Mouse (Mus musculus) heart, adult 8-10 months (tissue): ENCODE measurements around the gene Lrrc61. TPM values are rescaled to one million over a fixed set of nuclear protein-coding genes. Genes with fewer than 3 reads are reported as not detected.
"Not testable (repeated sequence)": the region's sequence is repeated elsewhere in the genome, so short reads cannot be mapped to it uniquely, and the experiment has no call there.

Source experiments
- DNase-seq: peaks from one replicate; pipeline ENCODE4 v3.0.0; 2022; ENCODE audit warnings: low spot score
- total RNA-seq, 4 experiments: library from RNA; stranded (reverse); gene quantifications; 2 replicates each; pipeline ENCODE4 v1.2.4; 2022

Gene Lrrc61
- total RNA-seq: 10 to 100 TPM; 17.7 to 20.1 (median 18.8) TPM

DNA sequence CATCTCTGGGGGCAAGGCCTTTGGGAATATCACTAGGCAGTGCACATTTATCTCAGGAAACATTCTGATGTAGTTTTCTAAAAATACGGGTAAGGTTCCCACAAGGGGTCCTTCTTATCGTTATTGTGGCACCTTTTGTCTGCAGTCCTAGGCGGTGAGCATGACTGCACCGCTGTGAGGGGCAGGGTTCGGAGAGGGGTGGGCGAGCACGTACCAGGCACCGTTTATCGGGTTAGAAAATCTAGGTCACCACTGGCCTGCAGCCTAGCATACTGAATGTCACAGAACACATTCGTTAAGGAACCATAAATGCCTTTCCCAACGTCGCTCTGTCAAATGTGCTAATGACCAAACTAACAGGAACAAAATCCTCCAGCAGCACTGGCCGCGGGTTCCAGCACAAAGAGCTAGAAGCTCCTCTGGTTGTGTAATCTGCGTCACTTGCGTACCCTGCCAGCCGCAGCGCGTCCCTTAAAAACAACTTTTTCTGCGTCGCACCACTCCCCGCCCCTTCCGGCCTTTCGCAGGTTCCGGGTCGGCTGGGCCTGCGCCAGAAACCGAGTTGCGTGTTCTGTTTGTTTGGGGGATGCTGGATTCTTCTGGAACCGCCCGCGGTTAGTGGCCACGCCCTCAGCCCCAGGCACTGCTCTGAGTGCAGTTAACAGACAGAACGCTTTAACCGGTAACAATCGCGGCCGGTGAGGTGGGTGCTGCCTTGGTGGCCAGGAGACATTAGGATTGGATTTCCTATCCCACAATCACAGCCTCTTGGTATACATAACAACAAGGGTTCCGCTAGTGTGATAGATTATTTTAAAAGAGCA, at the start of gene Lrrc61:
TSS of gene Lrrc61 (plus strand) at position 517 of the 824 bp plus-strand sequence.
- peak; percentile 99 for DNase-seq

DNA sequence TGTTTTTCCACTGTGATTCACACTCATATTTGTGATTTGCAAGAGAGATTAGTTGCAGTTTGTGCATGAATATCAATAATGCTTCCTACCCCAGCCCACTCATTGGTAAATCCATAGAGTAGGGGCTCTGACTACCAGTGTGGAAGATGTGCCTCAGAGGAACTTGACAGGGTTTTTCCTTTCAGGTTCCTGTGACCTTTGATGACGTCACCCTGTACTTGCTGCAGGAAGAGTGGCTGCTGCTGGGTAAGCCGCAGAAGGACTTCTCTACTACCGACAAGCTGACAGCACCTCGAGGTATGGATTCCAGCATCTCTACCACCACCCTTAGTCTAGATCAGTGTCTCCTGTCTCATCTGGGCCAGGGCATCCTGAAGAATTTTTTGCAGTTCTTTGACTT, 46.5 kb upstream of the Lrrc61 start:
- DNase-seq: no peak

DNA sequence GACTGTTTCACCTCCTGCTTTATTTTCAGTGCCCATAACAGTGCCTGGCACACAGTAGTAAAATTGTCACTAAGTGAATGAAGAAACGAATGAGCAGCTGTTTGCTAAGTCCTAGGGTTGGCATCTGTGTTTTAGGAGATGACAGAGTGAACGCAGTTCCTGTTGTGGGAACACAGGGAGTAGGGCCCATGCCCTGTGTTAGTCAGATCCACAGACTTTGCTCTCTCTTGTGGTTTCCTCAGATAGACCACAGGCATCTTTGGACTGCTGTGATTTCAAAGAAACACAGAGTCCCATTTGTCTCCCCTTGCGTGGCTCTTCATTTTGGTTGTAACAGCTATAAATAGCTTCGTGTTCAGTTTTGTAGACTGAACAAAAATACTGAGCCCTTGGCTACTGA, 44.2 kb upstream of the Lrrc61 start:
- DNase-seq: no peak

DNA sequence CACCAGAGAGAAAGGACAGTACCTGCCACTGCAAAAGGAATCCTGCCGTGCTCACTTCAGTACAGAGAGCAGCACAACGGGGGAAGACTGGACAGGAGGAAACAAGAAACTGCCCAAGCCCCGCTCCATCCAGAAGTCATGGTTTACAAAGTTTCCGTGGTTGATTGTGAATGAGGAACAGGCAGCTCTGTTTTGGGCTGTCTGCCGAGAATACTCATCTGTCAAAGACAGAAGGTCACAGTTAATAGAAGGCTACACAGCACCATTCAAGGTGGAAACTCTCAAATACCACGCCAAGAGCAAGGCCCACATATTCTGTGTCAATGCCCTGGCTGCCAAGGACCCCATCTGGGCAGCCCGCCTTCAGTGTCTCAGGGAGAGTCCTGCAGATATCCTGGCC, 42.7 kb upstream of the Lrrc61 start:
- DNase-seq: no peak

DNA sequence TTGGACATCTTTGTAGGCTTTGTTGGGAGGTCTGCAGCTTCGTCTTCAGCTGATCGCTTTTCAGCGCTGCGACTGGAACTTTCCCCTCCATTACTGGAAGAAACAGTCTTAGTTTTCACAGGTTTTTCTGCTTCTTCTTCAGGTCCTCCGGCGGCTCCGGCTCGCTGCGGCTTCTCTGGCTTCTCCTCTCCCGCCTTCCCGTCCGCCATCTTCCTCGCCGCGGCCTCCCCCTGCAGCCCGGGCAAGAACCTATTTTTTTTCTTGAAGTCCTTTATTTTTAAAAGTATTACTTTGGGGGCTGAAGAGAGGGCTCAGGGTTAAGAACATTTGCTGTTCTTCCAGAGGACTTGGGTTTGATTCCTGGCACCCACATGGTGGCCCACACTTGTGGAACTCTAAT, 29.7 kb upstream of the Lrrc61 start:
- DNase-seq: not testable (repeated sequence)

DNA sequence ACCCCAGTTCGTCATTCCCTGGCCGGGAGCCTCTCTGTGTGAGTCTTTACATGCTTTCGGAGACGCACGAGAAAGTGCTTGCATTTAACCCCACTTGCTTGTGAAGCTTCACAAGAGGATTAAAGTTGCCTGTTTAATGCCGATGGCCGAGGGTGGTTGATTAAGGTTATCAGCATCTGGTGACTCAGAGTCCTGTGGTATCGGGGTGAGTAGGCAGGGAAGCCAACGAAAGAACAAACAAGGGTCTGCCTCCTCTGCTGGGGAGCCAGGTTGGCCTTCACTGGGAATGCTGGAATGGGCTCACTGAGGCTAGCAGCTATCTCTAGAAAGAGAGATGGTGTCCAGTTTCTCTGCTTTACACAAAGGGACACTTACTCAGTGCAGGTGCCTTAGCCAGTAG, 26.7 kb upstream of the Lrrc61 start:
- DNase-seq: no peak

DNA sequence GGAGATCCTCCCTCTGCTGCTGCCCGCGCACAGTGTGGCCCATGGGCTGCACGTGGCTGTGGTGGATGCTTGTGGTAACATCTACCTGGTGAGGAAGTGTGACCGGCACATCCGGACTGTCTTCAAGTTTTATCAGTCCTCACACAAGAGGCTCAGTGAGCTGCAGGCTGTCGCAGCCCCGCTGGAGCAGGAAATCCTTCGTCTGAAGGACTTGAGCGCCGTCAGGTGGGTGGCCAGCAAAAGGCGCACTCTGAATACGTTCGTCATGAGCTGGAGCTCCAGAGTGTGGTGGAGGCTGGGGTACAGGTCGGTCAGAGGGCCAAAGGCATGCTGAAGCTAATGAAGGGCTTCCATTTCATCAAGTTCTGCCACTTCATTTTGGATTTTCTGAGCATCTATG, 25.3 kb upstream of the Lrrc61 start:
- DNase-seq: no peak

DNA sequence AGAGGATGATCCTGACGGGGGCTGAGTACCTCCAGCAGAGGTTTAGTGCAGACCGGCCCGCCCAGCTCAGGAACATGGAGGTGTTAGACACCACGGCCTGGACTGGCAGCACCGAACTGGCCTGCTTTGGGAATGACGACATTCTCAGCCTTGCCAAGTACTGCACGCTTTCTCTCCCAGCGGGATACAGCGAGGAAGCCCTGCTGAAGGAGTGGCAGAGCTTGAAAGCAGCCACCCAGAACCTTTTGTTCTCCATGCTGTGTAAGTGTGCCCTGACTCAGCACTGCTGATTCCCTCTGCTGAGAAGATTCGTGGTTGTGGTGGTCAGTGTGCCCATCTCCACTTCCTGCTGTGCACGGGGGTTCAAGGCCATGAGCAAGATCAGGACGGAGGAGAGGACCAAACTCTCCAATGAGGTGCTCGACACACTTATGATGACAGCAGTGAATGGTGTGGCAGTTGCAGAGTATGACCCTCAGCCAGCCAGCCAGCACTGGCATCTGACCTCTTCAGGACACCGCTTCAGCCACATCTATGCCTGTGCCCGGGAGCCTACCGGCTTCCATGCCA, 24.6 kb upstream of the Lrrc61 start:
- no peak for DNase-seq

DNA sequence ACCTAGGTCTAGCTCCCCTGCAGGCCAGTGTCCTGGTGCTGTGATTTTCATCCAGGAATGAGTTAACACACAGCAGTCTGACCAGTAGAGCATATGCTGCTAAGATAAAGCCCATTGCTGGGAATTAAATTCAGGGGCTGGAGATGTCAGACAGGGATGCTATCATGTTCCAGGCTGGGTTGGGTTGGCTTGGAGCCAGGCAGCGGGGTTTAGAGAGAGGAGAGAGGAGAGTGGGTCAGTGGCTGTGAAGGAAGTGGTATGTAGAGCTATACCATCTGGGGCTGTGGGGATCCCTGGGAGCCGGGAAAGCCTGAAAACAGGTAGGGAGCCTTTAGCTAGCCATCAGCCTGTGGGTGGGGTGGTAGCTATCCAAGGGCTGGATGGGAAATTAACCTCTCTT, 23.7 kb upstream of the Lrrc61 start:
- no peak for DNase-seq

DNA sequence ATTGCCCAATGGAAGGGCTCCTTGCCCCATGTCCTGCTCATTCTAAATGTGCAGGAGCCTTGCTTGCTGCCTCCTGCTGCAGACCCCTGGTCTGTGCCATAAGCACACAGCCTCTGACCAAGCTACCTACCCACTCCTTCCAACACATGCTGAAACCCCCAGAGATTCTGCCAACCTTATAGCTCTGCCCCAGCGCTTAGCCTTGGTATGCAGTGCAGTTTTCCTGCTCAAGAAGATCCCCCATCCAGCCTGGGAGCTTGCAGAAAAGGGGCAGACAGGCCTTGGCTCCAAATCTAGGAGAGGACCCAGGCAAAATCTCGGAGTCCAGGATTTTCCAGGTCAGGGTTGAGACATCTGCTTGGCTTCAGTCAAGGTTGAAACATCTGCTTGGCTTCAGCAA, 21.1 kb upstream of the Lrrc61 start:
- DNase-seq: no peak

DNA sequence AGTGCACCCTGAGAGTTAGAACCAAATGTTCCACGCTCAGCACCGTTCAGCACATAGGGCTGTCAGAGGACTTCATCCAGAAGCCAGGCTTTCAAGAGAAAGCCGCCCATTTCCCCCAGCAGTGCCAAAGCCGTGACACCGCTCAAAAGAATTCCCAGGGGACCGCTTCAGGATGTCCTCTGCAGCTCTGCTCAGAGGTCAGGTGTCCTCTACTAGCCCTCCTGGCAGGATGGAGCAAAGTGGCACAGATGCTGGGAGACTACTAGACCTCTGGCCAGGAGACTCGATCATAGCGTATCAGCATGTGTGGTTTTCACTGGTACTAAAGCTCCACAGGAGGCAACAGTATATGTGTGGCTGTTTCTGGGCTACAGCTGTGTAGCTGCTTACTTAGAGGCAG, 19.7 kb upstream of the Lrrc61 start:
- DNase-seq: no peak

DNA sequence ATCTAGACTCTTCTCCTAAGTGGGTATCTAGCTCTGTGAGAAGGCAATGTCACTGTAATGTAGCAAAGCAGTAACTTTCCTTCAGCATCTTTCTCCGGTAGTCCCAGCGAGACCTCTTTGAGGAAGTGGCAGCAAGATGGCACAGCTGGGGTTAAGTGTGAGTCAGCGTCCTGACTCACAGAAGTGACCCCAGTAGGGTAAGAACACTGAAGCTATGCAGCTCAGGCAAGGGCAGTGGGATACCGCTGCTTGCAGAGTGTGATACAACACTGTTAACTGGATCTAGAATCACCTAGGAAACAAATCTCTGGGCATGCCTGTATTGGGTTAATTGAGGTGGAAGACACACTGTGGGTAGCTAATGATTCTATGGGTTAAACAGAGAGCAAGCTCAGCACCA, 18.5 kb upstream of the Lrrc61 start:
- DNase-seq: no peak

DNA sequence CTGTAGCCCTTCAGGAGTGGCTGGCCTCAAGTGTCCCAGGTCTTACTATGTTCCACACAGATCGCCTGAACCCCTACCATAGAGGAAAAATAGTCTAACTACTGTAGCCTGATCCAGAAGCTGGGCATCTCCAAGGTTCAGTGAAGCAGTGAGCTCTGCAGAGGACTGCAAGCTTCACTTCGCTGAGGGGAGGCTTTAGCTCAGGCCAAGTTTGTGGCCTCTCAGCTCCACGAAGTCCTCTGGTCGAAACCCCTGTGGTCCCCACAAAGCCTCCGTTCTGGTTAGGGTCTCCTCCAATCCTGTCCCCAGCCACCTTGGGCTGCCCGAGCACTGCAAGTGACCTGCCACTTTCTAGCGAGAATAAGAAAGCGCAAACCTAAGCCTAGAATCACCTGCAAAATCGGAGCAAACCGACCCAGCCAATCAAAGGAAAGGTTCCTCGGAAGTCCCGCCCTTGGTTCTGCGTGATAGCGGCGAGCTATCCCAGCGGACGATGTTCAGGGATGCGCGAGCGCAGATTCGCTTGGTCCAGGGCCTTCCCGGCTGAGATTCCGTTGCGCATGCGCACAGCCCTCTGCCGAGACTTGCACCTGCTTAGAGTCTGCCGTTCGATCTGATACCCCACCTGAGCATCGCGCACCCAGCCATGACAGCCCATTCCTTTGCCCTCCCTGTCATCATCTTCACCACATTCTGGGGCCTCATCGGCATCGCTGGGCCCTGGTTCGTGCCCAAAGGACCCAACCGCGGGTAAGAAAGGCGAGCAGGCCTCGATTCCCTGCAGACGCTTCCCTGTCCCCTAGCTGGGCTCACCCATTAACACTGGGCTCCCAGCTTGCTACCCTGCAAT, 17.3 kb upstream of the Lrrc61 start, which contains the start of gene Atp6v0e2:
TSS of gene Atp6v0e2 (plus strand) at position 511 of the 850 bp plus-strand sequence.
- peak; percentile 77 for DNase-seq

DNA sequence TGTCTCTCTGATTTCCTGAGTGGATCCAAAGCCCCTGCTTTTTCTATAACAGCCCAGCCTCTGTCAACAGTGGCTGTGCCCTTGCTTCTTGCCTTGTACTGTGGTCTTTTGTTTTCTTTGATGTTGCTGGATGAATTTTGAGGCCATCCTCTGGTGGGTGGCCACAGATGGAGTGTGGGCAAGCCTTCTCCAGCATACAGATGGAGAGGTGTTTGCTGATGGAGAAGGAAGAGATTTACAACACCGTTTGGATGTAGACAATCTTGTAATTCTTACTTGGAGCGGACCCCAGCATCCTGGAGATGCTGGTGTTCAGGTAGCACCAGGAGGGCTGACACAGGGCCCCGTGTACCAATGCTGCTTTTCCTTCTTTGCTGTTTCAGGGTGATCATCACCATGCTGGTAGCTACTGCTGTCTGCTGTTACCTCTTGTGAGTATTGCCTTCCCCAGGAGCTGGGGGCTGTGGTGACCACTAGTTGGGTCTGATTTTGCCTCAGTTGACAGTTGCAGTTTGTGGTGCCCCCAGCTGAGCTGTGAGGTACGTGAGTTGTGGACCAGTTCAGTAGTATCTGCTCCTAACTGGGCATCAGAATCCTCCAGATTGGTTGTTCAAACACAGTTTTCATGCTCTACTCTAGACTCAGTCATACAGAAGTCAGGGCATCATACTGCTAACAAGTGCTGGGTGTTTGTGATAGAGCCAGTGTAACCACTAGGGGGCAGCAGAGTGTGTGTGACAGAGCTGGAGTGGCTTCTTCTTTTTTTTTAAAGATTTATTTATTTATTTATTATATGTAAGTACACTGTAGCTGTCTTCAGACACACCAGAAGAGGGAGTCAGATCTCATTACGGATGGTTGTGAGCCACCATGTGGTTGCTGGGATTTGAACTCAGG, 15.5 kb upstream of the Lrrc61 start:
- peak; percentile 78 for DNase-seq

DNA sequence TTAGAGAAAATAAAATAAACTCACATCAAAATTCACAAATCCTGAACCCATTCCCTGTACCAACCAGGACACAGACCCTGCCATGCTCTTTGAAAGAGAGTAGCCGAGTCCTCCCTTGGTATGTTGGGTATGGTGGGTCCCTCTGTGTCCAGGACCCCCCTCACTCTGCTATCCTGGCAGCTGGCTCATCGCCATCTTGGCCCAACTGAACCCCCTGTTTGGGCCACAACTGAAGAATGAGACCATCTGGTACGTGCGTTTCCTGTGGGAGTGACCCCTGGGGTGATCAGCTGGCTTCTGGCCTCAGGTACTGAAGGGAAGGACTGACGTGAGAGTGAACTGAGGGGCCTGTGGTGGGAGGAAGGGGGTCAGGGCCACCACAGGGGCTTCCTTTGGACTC, 14.7 kb upstream of the Lrrc61 start:
- DNase-seq: no peak

DNA sequence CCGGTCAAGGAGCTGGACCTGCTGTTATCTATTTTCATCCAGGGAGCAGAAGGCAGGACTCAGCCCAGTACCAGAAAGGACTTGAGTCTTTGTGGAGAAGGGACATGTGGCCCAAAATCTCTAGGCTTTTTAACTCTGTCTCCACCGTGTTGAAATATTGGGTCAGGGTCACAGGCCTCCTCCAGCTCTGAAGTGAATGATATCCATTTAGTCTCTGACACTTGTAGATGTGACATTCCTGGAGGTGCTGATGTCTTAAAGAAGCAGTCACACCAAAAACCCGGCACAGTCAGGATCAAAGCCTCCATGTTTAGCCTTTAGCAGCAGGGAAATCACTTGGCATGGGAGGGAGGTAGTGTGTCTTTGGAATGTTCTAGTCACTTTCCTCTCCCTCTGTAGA, 13.9 kb upstream of the Lrrc61 start:
- no peak for DNase-seq

DNA sequence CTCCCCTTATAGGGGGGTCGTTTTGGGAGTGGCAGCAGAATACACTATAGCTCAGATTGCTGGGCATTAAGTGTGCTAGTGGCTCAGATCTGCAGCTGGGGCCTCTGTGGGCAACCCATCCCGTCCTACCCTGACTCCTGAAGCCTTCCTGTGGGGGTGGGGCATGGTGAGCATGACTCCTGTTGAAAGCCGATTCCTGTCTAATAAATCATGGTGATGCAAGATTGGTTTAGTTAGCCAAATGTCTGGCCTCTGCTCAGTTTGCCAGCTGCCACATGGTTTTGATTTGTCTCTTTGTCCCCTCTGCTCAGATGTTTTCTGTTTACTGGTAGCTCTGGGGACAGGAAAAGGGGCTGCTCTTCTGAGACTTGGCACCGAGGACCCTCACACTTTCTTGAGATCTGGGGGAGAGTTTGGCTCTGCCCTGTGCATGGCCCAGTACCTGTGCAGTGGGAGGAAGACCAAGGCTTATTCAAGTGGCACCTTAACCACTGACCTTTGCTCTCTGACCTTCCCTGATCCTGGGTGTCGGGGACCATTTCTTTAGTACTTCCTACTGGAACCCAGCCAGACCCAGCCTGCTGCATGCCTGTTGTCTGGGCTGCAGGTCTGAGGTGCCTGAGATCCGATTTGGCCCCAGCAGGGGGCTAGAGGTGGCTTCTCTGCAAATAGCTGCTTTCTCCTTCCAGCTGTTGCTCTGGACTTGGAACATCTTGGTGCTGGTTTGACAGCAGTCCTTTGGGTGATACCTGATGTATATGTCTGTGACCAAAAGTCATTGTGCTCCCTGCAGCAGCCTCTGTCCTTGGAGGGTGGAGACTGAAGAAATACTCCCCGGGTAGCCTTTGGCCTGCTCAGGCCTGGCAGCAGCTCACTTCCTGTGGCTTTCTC, 12.8 kb upstream of the Lrrc61 start:
- DNase-seq: no peak

DNA sequence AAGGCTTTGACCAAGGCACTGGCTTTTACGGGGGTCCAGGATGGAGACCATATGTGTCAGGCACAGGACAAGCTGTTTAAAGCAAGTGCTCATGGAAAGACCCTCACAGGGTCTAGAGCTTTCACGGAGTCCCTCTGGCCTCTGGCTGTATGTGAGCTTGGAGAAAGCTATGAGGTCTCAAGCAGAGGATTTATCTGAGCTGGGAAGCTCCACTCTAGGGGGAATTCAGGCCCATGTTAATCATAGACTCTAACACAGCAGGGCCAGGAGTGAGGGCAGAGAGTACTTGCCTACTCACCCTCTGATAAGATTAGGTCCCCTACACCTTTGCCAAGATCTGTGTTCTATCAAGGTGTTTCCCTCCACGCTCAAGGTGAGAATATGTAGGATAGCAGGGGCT, 12.0 kb upstream of the Lrrc61 start:
- no peak for DNase-seq

DNA sequence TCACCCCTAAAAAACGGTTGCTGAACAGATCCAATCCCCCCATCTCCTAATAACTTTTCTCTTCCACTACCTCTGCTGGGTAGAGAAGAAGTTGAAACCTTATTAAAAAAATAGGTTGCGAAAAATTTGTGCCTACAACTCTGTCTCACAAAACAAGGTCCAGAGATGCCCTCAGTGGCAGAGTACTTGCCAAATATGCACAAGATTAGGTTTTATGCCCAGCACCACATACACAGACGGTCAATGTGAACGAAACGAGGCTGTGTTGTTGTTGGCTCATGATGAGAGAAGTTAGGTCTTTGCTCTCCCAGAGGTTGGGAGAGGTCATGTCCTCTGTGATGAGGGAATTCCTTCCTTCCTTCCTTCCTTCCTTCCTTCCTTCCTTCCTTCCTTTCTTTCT, 9.3 kb upstream of the Lrrc61 start:
- DNase-seq: no peak

DNA sequence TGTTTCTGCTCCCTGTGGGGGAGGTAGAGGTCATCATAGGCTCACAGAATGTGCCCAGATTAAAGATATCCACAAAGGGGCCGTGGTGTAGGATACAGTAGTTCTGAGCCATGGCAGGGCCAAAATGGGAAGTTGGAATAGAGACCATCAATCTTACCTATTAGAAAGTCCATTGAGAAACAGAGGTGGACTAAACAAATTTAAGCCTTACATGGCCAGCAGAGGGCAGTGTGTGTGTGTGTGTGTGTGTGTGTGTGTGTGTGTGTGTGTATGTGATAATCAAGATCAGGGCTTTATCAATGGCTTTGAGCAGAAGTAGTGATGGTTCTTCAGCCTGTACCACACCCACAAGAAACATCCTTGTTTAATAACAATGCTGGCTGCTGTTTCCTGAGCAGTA, 8.3 kb upstream of the Lrrc61 start:
- no peak for DNase-seq
